Mouse (Mus musculus): ENCODE measurements around the gene Egln3. TPM values are rescaled to one million over a fixed set of nuclear protein-coding genes. Genes with fewer than 3 reads are reported as not detected.
A peak's percentile ranks its signal among the peaks of the same experiment; 100 is the strongest.

Egln3 gene
- polyA plus RNA-seq, 1 experiment from 2014 or later: 17.7 TPM

DNA sequence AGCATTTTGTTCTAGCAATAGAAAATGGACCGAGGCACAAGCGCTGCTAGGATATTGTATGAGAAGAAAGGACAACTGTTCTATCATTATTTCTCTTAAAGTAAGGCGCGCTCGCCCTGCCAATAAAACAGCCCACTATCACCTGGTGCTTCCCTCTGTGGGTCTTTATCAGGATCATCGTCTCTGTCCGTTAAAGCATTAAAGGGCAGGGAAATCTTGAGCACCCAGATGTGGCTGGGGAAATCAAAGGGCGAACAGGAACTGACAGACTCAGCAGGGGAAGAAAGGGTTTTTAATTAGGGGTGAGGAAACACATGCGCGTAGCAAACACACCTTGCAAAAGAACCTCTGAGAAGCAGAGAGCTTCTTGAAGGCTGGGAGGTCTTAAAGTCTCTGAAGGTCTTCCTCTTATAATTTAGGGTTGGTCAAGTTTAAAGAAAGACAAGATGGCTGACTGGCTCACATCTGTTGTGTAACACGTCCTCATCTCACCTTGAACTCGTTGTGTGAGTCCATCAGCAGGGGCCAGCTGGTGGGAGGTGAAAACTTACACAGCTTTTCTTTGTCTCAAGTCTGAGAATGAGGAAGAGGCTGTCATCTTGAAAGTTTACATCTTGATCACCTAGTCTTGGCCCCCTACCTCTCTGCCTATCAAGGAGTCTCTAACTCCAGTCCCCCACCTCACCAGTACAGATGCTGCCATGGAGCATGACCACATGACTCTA, 18.5 kb upstream of the Egln3 start:
- H3K36me3 ChIP-seq: no peaks in the 10 kb centered on the region
- 49% methylated on average over 12 of the region's 12 CpGs for WGBS
- no peak overlapping the region for H3K27ac ChIP-seq
- no peaks in the 10 kb centered on the region for H3K4me1 ChIP-seq
- no peak overlapping the region for H3K4me3 ChIP-seq
- H3K27me3 ChIP-seq: no peaks in the 10 kb centered on the region; the same call in 1 of the 2 replicates
- H3K9me3 ChIP-seq: no peaks in the 10 kb centered on the region
- no peak for ATAC-seq (ENCODE audit: insufficient number of reproducible peaks, low FRiP score, low TSS enrichment, low read depth)
- H3K4me2 ChIP-seq: no peak overlapping the region
- no peak overlapping the region for H3K9ac ChIP-seq

- no peak overlapping the region for H3K4me2 ChIP-seq
- WGBS: 78% methylated on average over 5 of the region's 5 CpGs
- H3K4me1 ChIP-seq: peaks cover 4% of the 10 kb centered on the region; the same call in 1 of the 2 replicates
- H3K9ac ChIP-seq: no peak overlapping the region
- H3K4me3 ChIP-seq: no peak overlapping the region
- H3K27me3 ChIP-seq: no peaks in the 10 kb centered on the region; the same call in 1 of the 2 replicates
- no peaks in the 10 kb centered on the region for H3K9me3 ChIP-seq
- no peaks in the 10 kb centered on the region for H3K36me3 ChIP-seq
- H3K27ac ChIP-seq: no peak overlapping the region
- no peak for ATAC-seq (ENCODE audit: insufficient number of reproducible peaks, low FRiP score, low TSS enrichment, low read depth)
Measured at GRCm38 (mm10) chr12:54216673-54217072, 13.0 kb upstream of the Egln3 start.

GRCm38 (mm10) chr12:54214426-54214825, 10.8 kb upstream of the Egln3 start:
- H3K36me3 ChIP-seq: no peaks in the 10 kb centered on the region
- H3K4me2 ChIP-seq: no peak overlapping the region
- ATAC-seq (ENCODE audit: insufficient number of reproducible peaks, low FRiP score, low TSS enrichment, low read depth): no peak
- peaks cover 4% of the 10 kb centered on the region; the same call in 1 of the 2 replicates for H3K4me1 ChIP-seq
- no peak overlapping the region for H3K4me3 ChIP-seq
- no peaks in the 10 kb centered on the region for H3K9me3 ChIP-seq
- no peak overlapping the region for H3K27ac ChIP-seq
- no peaks in the 10 kb centered on the region; the same call in 1 of the 2 replicates for H3K27me3 ChIP-seq
- H3K9ac ChIP-seq: no peak overlapping the region
- WGBS: 19% methylated on average over 6 of the region's 6 CpGs

GRCm38 (mm10) chr12:54213871-54214270, 10.2 kb upstream of the Egln3 start:
- Histone ChIP-seq H3K27me3 (no peaks in the 10 kb centered on the region; the same call in 1 of the 2 replicates), H3K27ac (no peak overlapping the region), H3K4me3 (no peak overlapping the region), H3K4me2 (no peak overlapping the region), H3K36me3 (no peaks in the 10 kb centered on the region), H3K9me3 (no peaks in the 10 kb centered on the region), H3K9ac (no peak overlapping the region), H3K4me1 (peaks cover 4% of the 10 kb centered on the region; the same call in 1 of the 2 replicates)
- 57% methylated on average over 4 of the region's 4 CpGs for WGBS
- ATAC-seq (ENCODE audit: insufficient number of reproducible peaks, low FRiP score, low TSS enrichment, low read depth): no peak

- H3K4me1 ChIP-seq: peaks cover 4% of the 10 kb centered on the region; the same call in 1 of the 2 replicates
- H3K4me2 ChIP-seq: no peak overlapping the region
- no peak overlapping the region for H3K27ac ChIP-seq
- no peak for ATAC-seq (ENCODE audit: insufficient number of reproducible peaks, low FRiP score, low TSS enrichment, low read depth)
- no peak overlapping the region for H3K9ac ChIP-seq
- H3K9me3 ChIP-seq: no peaks in the 10 kb centered on the region
- no peak overlapping the region for H3K4me3 ChIP-seq
- no peaks in the 10 kb centered on the region; the same call in 1 of the 2 replicates for H3K27me3 ChIP-seq
- H3K36me3 ChIP-seq: no peaks in the 10 kb centered on the region
- 58% methylated on average over 5 of the region's 5 CpGs for WGBS
Measured at GRCm38 (mm10) chr12:54213230-54213629, 9.6 kb upstream of the Egln3 start.

GRCm38 (mm10) chr12:54209182-54209563, 5.5 kb upstream of the Egln3 start:
- Histone ChIP-seq H3K36me3 (no peaks in the 10 kb centered on the region), H3K4me2 (no peak overlapping the region), H3K9ac (no peak overlapping the region), H3K4me3 (no peak overlapping the region), H3K27ac (no peak overlapping the region), H3K4me1 (no peaks in the 10 kb centered on the region), H3K9me3 (no peaks in the 10 kb centered on the region), H3K27me3 (no peaks in the 10 kb centered on the region)
- no peak for ATAC-seq (ENCODE audit: insufficient number of reproducible peaks, low FRiP score, low TSS enrichment, low read depth)
- WGBS: 23% methylated on average over 6 of the region's 6 CpGs

GRCm38 (mm10) chr12:54208433-54209181, 4.9 kb upstream of the Egln3 start:
- Histone ChIP-seq H3K4me3 (no peak overlapping the region), H3K27me3 (no peaks in the 10 kb centered on the region), H3K9me3 (no peaks in the 10 kb centered on the region), H3K27ac (no peak overlapping the region), H3K36me3 (no peaks in the 10 kb centered on the region), H3K4me1 (no peaks in the 10 kb centered on the region), H3K9ac (no peak overlapping the region), H3K4me2 (no peak overlapping the region)
- no peak for ATAC-seq (ENCODE audit: insufficient number of reproducible peaks, low FRiP score, low TSS enrichment, low read depth)
- 49% methylated on average over 8 of the region's 8 CpGs for WGBS

- Histone ChIP-seq H3K36me3 (no peaks in the 10 kb centered on the region), H3K9me3 (no peaks in the 10 kb centered on the region), H3K9ac (no peak overlapping the region), H3K4me2 (no peak overlapping the region), H3K27me3 (peaks cover 8% of the 10 kb centered on the region; the same call in 1 of the 2 replicates), H3K4me1 (peaks cover 9% of the 10 kb centered on the region), H3K27ac (no peak overlapping the region), H3K4me3 (no peak overlapping the region)
- ATAC-seq (ENCODE audit: insufficient number of reproducible peaks, low FRiP score, low TSS enrichment, low read depth): no peak
- WGBS: 90% methylated on average over 4 of the region's 4 CpGs
Measured at GRCm38 (mm10) chr12:54205731-54206130, 2.1 kb upstream of the Egln3 start.

DNA sequence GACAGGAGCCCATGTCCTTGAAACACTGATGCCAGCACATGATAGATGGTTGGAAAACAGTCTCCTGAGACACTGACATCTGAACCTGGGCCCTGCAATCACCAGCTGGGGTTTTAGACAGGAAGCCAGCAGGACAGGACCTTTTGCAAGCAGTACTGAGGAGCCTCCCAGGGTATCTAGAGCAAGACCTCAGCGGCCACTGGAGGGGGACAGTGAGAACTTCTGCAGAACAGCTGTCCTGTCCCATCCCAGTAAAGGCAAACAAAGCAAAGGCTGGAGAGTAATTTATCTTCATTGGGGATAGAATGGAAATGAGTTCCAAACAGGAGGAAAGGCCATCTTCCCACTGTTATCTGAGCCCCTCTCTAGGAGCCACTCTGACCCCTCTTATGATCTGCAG, 1.5 kb upstream of the Egln3 start:
- no peak for ATAC-seq (ENCODE audit: insufficient number of reproducible peaks, low FRiP score, low TSS enrichment, low read depth)
- H3K27ac ChIP-seq: no peak overlapping the region
- no peak overlapping the region for H3K4me3 ChIP-seq
- no peaks in the 10 kb centered on the region for H3K36me3 ChIP-seq
- peaks cover 8% of the 10 kb centered on the region; the same call in 1 of the 2 replicates for H3K27me3 ChIP-seq
- no peak overlapping the region for H3K9ac ChIP-seq
- no peak overlapping the region for H3K4me2 ChIP-seq
- 15% methylated on average over 1 of the region's 1 CpGs for WGBS
- no peaks in the 10 kb centered on the region for H3K9me3 ChIP-seq
- H3K4me1 ChIP-seq: peaks cover 9% of the 10 kb centered on the region

GRCm38 (mm10) chr12:54202765-54203655, 650 bp downstream of the Egln3 start:
- H3K27ac ChIP-seq: peak overlapping the region; percentile 33; the same call in 1 of the 2 replicates
- peak overlapping the region; percentile 95 for H3K4me2 ChIP-seq
- H3K4me1 ChIP-seq: peaks cover 23% of the 10 kb centered on the region
- H3K9me3 ChIP-seq: no peaks in the 10 kb centered on the region
- H3K36me3 ChIP-seq: no peaks in the 10 kb centered on the region
- whole genome bisulfite sequencing: 2% methylated on average over 55 of the region's 55 CpGs
- H3K9ac ChIP-seq: peak overlapping the region; percentile 47
- H3K4me3 ChIP-seq: peak overlapping the region; percentile 66
- peak; percentile 49 for ATAC-seq (ENCODE audit: insufficient number of reproducible peaks, low FRiP score, low TSS enrichment, low read depth)
- H3K27me3 ChIP-seq: peaks cover 8% of the 10 kb centered on the region; the same call in 1 of the 2 replicates

DNA sequence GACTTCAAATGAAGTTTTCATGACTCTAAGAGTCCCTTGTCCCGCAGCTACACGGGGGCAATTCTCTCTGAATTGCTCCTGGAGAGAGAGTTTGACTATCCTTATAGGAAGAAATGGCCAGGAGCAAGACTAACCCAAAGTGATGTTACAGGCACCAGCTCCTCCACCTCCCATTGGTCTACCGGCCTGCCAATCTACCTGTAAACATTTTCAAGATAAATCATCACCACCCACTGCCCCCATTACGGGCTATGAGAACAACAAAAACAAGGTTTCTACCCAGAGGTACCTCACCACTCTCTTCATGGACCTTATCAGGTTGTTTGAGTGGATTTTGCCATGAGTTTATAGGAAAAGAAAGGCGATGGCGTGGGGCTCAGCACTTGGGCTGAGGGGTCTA, 1.4 kb downstream of the Egln3 start:
- Histone ChIP-seq H3K27me3 (peaks cover 8% of the 10 kb centered on the region; the same call in 1 of the 2 replicates), H3K4me3 (peak overlapping the region; percentile 66), H3K36me3 (no peaks in the 10 kb centered on the region), H3K4me2 (peak overlapping the region; percentile 95), H3K27ac (no peak overlapping the region), H3K9me3 (no peaks in the 10 kb centered on the region), H3K9ac (no peak overlapping the region), H3K4me1 (peaks cover 30% of the 10 kb centered on the region)
- WGBS: 32% methylated on average over 6 of the region's 6 CpGs
- no peak for ATAC-seq (ENCODE audit: insufficient number of reproducible peaks, low FRiP score, low TSS enrichment, low read depth)
